Mouse (Mus musculus): ENCODE data around the gene Zbtb46. TPM values are rescaled to one million over a fixed set of nuclear protein-coding genes. Genes with fewer than 3 reads are reported as not detected.
"Not testable (repeated sequence)": the region's sequence is repeated elsewhere in the genome, so short reads cannot be mapped to it uniquely, and the experiment has no call there.

Zbtb46 gene
- polyA plus RNA-seq (2012; rRNA removed): 7.7 and 8.0 TPM in 2 replicates

- no peaks in the 10 kb centered on the region for H3K36me3 ChIP-seq (ENCODE audit: control insufficient read depth, insufficient read depth, low read length)
- H3K27ac ChIP-seq (ENCODE audit: insufficient read depth, low read depth, low read length): peak within 1 kb of the TSS; percentile 96
- no peak for TF ChIP-seq CTCF (conservative IDR thresholded peaks at IDR 0.05; ENCODE audit: insufficient read depth, insufficient read length, low read depth, low read length)
- peak; percentile 20 for TF ChIP-seq POLR2A (IDR thresholded peaks at IDR 0.05; ENCODE audit: low read depth, low read length)
- H3K4me1 ChIP-seq (ENCODE audit: control insufficient read depth, insufficient read depth, low read length): no peaks in the 10 kb centered on the region
- DNase-seq: peak; percentile 93
- no peaks in the 10 kb centered on the region for H3K27me3 ChIP-seq (replicated peaks; ENCODE audit: control insufficient read depth, insufficient read depth, low read length)
- peak within 1 kb of the TSS; percentile 97 for H3K4me3 ChIP-seq (ENCODE audit: insufficient read depth, low read depth, low read length)
- 2% methylated on average over 82 of the region's 83 CpGs for WGBS
These were observed at the start of gene Zbtb46 for GRCm38 (mm10) chr2:181459153-181459672. Gene Zbtb46 (minus strand): TSS chr2:181459426.

- no peak for DNase-seq
- Histone ChIP-seq H3K36me3 (ENCODE audit: control insufficient read depth, insufficient read depth, low read length) (peaks cover 6% of the 10 kb centered on the region), H3K27me3 (replicated peaks; ENCODE audit: control insufficient read depth, insufficient read depth, low read length) (no peaks in the 10 kb centered on the region), H3K27ac (ENCODE audit: insufficient read depth, low read depth, low read length) (no peak overlapping the region), H3K4me1 (ENCODE audit: control insufficient read depth, insufficient read depth, low read length) (no peaks in the 10 kb centered on the region), H3K4me3 (ENCODE audit: insufficient read depth, low read depth, low read length) (no peak overlapping the region)
- TF ChIP-seq POLR2A (IDR thresholded peaks at IDR 0.05; ENCODE audit: low read depth, low read length) (no peak), CTCF (conservative IDR thresholded peaks at IDR 0.05; ENCODE audit: insufficient read depth, insufficient read length, low read depth, low read length) (no peak)
- WGBS: 61% methylated on average over 4 of the region's 4 CpGs
These were observed 39.4 kb upstream of the Zbtb46 start for GRCm38 (mm10) chr2:181498644-181499043.

GRCm38 (mm10) chr2:181497548-181497875 lies 38.3 kb upstream of the Zbtb46 start:
- peaks cover 4% of the 10 kb centered on the region; the same call in 1 of the 2 replicates for H3K36me3 ChIP-seq (ENCODE audit: control insufficient read depth, insufficient read depth, low read length)
- WGBS: 0% methylated on average over 12 of the region's 12 CpGs
- TF ChIP-seq POLR2A (IDR thresholded peaks at IDR 0.05; ENCODE audit: low read depth, low read length) (no peak), CTCF (conservative IDR thresholded peaks at IDR 0.05; ENCODE audit: insufficient read depth, insufficient read length, low read depth, low read length) (no peak)
- H3K27me3 ChIP-seq (replicated peaks; ENCODE audit: control insufficient read depth, insufficient read depth, low read length): no peaks in the 10 kb centered on the region
- peak overlapping the region; percentile 90 for H3K4me3 ChIP-seq (ENCODE audit: insufficient read depth, low read depth, low read length)
- H3K4me1 ChIP-seq (ENCODE audit: control insufficient read depth, insufficient read depth, low read length): no peaks in the 10 kb centered on the region
- DNase-seq: peak; percentile 81
- H3K27ac ChIP-seq (ENCODE audit: insufficient read depth, low read depth, low read length): peak overlapping the region; percentile 91

- Histone ChIP-seq H3K36me3 (ENCODE audit: control insufficient read depth, insufficient read depth, low read length) (peaks cover 4% of the 10 kb centered on the region; the same call in 1 of the 2 replicates), H3K4me1 (ENCODE audit: control insufficient read depth, insufficient read depth, low read length) (no peaks in the 10 kb centered on the region), H3K27ac (ENCODE audit: insufficient read depth, low read depth, low read length) (peak within 1 kb of the TSS; percentile 91), H3K27me3 (replicated peaks; ENCODE audit: control insufficient read depth, insufficient read depth, low read length) (no peaks in the 10 kb centered on the region), H3K4me3 (ENCODE audit: insufficient read depth, low read depth, low read length) (peak within 1 kb of the TSS; percentile 90)
- WGBS: under 1% methylated on average over 46 of the region's 46 CpGs
- no peak for TF ChIP-seq CTCF (conservative IDR thresholded peaks at IDR 0.05; ENCODE audit: insufficient read depth, insufficient read length, low read depth, low read length)
- TF ChIP-seq POLR2A (IDR thresholded peaks at IDR 0.05; ENCODE audit: low read depth, low read length): peak; percentile 80
- peak; percentile 98 for DNase-seq
These were observed 37.8 kb upstream of the Zbtb46 start, which contains the start of gene Tpd52l2 for GRCm38 (mm10) chr2:181496831-181497547. Gene Tpd52l2 (plus strand): TSS chr2:181497142.

GRCm38 (mm10) chr2:181496281-181496680 lies 37.1 kb upstream of the Zbtb46 start:
- DNase-seq: peak; percentile 74
- Histone ChIP-seq H3K4me1 (ENCODE audit: control insufficient read depth, insufficient read depth, low read length) (no peaks in the 10 kb centered on the region), H3K27ac (ENCODE audit: insufficient read depth, low read depth, low read length) (peak overlapping the region; percentile 82), H3K4me3 (ENCODE audit: insufficient read depth, low read depth, low read length) (peak overlapping the region; percentile 54; the same call in 1 of the 2 replicates), H3K27me3 (replicated peaks; ENCODE audit: control insufficient read depth, insufficient read depth, low read length) (no peaks in the 10 kb centered on the region), H3K36me3 (ENCODE audit: control insufficient read depth, insufficient read depth, low read length) (peaks cover 2% of the 10 kb centered on the region; the same call in 1 of the 2 replicates)
- TF ChIP-seq POLR2A (IDR thresholded peaks at IDR 0.05; ENCODE audit: low read depth, low read length) (no peak), CTCF (conservative IDR thresholded peaks at IDR 0.05; ENCODE audit: insufficient read depth, insufficient read length, low read depth, low read length) (peak; percentile 77)
- 9% methylated on average over 8 of the region's 8 CpGs for WGBS

- not testable (repeated sequence) for H3K27me3 ChIP-seq (replicated peaks; ENCODE audit: control insufficient read depth, insufficient read depth, low read length); H3K4me1 ChIP-seq (ENCODE audit: control insufficient read depth, insufficient read depth, low read length); DNase-seq; H3K27ac ChIP-seq (ENCODE audit: insufficient read depth, low read depth, low read length); H3K36me3 ChIP-seq (ENCODE audit: control insufficient read depth, insufficient read depth, low read length); H3K4me3 ChIP-seq (ENCODE audit: insufficient read depth, low read depth, low read length)
- 48% methylated on average over 8 of the region's 8 CpGs for WGBS
These were observed 36.6 kb upstream of the Zbtb46 start for GRCm38 (mm10) chr2:181495845-181496244.

GRCm38 (mm10) chr2:181494266-181494945 lies 35.2 kb upstream of the Zbtb46 start:
- Histone ChIP-seq H3K4me3 (ENCODE audit: insufficient read depth, low read depth, low read length) (no peak overlapping the region), H3K36me3 (ENCODE audit: control insufficient read depth, insufficient read depth, low read length) (no peaks in the 10 kb centered on the region), H3K27me3 (replicated peaks; ENCODE audit: control insufficient read depth, insufficient read depth, low read length) (no peaks in the 10 kb centered on the region), H3K27ac (ENCODE audit: insufficient read depth, low read depth, low read length) (no peak overlapping the region), H3K4me1 (ENCODE audit: control insufficient read depth, insufficient read depth, low read length) (no peaks in the 10 kb centered on the region)
- no peak for TF ChIP-seq CTCF (conservative IDR thresholded peaks at IDR 0.05; ENCODE audit: insufficient read depth, insufficient read length, low read depth, low read length)
- TF ChIP-seq POLR2A (IDR thresholded peaks at IDR 0.05; ENCODE audit: low read depth, low read length): no peak
- no peak for DNase-seq
- 82% methylated on average over 26 of the region's 26 CpGs for WGBS

All from kidney, adult 2 months (tissue).